Mouse (Mus musculus) forebrain, embryonic 14.5 days (tissue): ENCODE results near the gene Rpap1. TPM values are rescaled to one million over a fixed set of nuclear protein-coding genes. Genes with fewer than 3 reads are reported as not detected.

Source experiments
- ATAC-seq: fragments of 200-750 bp; cut with Nextera tagmentation; 2 replicates; pipeline ENCODE4 v1.8.0; 2017; ENCODE audit warnings: mild to moderate bottlenecking, moderate library complexity
- DNase-seq: peaks from one replicate; pipeline ENCODE4 v3.0.0-alpha.2; 2015; ENCODE audit warnings: low spot score
- H3K27ac ChIP-seq: fragments of 300-500 bp; sonication (generic); 2 replicates; pipeline ENCODE4 v1.5.1; 2014; ENCODE audit warnings: low read depth, mild to moderate bottlenecking, control low read depth, low read length, moderate library complexity
- H3K27me3 ChIP-seq: fragments of 300-500 bp; sonication (generic); replicated peaks from 2 replicates; pipeline ENCODE4 v1.6.1; 2014; ENCODE audit warnings: low read length, control low read depth, mixed read lengths; ENCODE audit not compliant: control insufficient read depth, insufficient read depth
- H3K36me3 ChIP-seq: fragments of 300-500 bp; sonication (generic); 2 replicates; pipeline ENCODE4 v1.6.1; 2014; ENCODE audit warnings: low read length, control low read depth; ENCODE audit not compliant: control insufficient read depth, insufficient read depth
- H3K4me1 ChIP-seq: fragments of 300-500 bp; sonication (generic); 2 replicates; pipeline ENCODE4 v1.6.1; 2014; ENCODE audit warnings: antibody characterized with exemption, low read length, control low read depth; ENCODE audit not compliant: control insufficient read depth, insufficient read depth
- H3K4me2 ChIP-seq: fragments of 300-500 bp; sonication (generic); 2 replicates; pipeline ENCODE4 v1.6.1; 2014; ENCODE audit warnings: mild to moderate bottlenecking, control low read depth, low read length
- H3K4me3 ChIP-seq: fragments of 300-500 bp; sonication (generic); 2 replicates; pipeline ENCODE4 v1.5.1; 2014; ENCODE audit warnings: low read depth, low read length, control low read depth
- H3K9ac ChIP-seq: fragments of 300-500 bp; sonication (generic); 2 replicates; pipeline ENCODE4 v1.6.1; 2014; ENCODE audit warnings: mild to moderate bottlenecking, low read length, control low read depth, moderate library complexity
- H3K9me3 ChIP-seq: fragments of 300-500 bp; sonication (generic); replicated peaks from 2 replicates; pipeline ENCODE4 v1.6.1; 2016; ENCODE audit warnings: low read length, control low read depth, mixed read lengths; ENCODE audit not compliant: control insufficient read depth
- WGBS: fragments of 180-500 bp; shearing (Covaris S2); extraction: QIAGEN DNeasy Blood & Tissue Kit; methylation state at CpG from one replicate; pipeline ENCODE4 v1.1.7; 2014; 5-methylcytosine and 5-hydroxymethylcytosine counted together
- polyA plus RNA-seq: library from polyadenylated mRNA; unstranded; fragments of >200 nt; fragmentation: Nextera tagmentation; extraction: Ambion mirVana; gene quantifications from 2 replicates; pipeline ENCODE4 v1.2.1, GENCODE M21; 2014

The Rpap1 gene
- polyA plus RNA-seq, 1 experiment from 2014 or later: 12.8 TPM

DNA sequence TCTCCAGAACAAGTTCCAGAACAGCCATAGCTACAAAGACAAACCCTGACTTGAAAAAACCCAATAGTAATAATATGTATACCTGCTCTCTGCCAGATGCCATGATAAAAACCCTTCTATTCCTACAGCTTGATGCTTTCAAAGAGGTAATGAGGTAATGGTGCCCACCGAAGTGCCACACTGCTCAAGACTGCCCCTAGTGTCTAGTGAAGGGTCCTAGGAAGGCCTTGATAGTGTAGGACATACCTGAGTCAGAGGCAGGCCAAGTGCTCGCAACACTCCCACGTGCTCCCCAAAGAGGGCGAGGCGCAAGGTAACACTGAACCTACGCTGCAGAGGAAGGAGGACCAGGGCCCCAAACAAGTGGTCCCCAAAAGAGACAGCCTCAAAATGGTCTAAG, 20.1 kb downstream of the Rpap1 start:
- no peak overlapping the region for H3K9ac ChIP-seq
- ATAC-seq (no peak), DNase-seq (no peak)
- H3K4me2 ChIP-seq: no peak overlapping the region
- H3K36me3 ChIP-seq: peaks cover 70% of the 10 kb centered on the region
- no peak overlapping the region for H3K27ac ChIP-seq
- H3K9me3 ChIP-seq: no peaks in the 10 kb centered on the region
- 91% methylated on average over 6 of the region's 6 CpGs for WGBS
- no peak overlapping the region for H3K4me3 ChIP-seq
- H3K4me1 ChIP-seq: no peaks in the 10 kb centered on the region
- no peaks in the 10 kb centered on the region for H3K27me3 ChIP-seq

DNA sequence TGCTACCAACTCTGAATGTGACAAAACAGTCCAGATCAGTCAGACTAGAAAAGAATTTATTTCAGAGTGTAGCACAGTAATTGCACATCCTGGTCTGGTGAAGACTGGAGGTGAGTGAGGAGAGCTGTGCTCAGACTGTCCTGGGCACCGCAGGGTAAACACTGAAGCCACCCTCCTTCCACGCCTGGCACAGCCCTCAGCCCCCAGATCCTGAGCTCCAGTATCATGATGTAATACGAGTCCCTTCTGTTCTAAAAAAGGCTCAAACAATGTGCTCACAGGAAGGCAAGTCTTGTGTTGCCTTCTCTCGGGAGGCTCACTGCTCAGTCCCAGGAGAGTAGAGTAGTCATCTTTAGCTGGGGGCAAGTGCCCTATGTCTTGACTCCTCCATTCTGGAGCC, 23.4 kb downstream of the Rpap1 start:
- ATAC-seq: no peak
- 66% methylated on average over 4 of the region's 4 CpGs for WGBS
- no peaks in the 10 kb centered on the region for H3K4me1 ChIP-seq

DNA sequence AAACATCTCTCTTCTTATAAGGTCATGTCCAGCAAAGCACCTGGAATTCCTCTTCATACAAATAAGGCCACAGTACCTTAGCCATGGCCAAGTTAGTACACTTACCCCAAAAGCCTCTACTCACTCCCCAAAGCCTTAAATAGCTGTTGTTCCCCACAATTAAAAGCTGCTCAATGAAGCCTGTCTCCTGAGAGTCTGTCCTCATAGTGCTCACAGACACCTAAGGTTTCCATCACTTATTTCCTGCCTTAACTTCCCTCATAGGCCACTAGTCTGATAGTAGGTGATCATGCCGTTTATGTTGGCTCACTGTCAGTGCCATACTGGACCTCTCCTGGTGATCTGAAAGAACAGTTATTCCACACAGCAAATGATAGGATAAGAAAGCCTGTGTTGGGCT, 25.1 kb downstream of the Rpap1 start:
- Histone ChIP-seq H3K4me3 (no peak overlapping the region), H3K9me3 (no peaks in the 10 kb centered on the region), H3K4me1 (peaks cover 6% of the 10 kb centered on the region; the same call in 1 of the 2 replicates), H3K27ac (no peak overlapping the region), H3K4me2 (no peak overlapping the region), H3K27me3 (peaks cover 32% of the 10 kb centered on the region), H3K36me3 (peaks cover 27% of the 10 kb centered on the region), H3K9ac (no peak overlapping the region)
- ATAC-seq (no peak), DNase-seq (no peak)
- 87% methylated on average over 1 of the region's 1 CpGs for WGBS

More for the DNA sequence above, 23.4 kb downstream of the Rpap1 start:
- peaks cover 18% of the 10 kb centered on the region for H3K27me3 ChIP-seq
- H3K36me3 ChIP-seq: peaks cover 37% of the 10 kb centered on the region
- no peak overlapping the region for H3K9ac ChIP-seq
- no peaks in the 10 kb centered on the region for H3K9me3 ChIP-seq
- no peak overlapping the region for H3K4me2 ChIP-seq
- no peak for DNase-seq
- H3K4me3 ChIP-seq: no peak overlapping the region
- no peak overlapping the region for H3K27ac ChIP-seq

DNA sequence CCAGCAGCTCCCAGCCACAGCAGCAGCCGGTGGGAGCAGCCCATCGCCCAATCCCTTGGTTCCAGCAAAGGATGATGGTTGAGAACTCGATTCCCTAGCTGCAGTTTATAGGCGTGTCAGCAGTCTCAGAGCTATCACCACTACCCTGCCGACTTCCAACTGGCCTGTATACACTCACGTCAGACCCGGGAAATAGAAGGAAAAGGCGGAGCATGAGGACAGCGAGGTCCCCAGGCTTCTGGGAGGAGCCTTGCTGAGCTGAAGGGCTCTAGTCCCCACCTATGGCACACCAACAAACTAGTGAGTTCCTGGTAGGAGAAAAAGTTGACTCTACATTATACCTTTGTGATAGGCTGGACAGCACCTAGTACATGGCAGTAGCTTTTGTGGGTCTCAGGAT, 27.1 kb downstream of the Rpap1 start, which contains the start of gene Ltk:
Gene Ltk, minus strand, starts transcription at position 181 of the 400 bp plus-strand sequence.
- WGBS: 15% methylated on average over 9 of the region's 9 CpGs

DNA sequence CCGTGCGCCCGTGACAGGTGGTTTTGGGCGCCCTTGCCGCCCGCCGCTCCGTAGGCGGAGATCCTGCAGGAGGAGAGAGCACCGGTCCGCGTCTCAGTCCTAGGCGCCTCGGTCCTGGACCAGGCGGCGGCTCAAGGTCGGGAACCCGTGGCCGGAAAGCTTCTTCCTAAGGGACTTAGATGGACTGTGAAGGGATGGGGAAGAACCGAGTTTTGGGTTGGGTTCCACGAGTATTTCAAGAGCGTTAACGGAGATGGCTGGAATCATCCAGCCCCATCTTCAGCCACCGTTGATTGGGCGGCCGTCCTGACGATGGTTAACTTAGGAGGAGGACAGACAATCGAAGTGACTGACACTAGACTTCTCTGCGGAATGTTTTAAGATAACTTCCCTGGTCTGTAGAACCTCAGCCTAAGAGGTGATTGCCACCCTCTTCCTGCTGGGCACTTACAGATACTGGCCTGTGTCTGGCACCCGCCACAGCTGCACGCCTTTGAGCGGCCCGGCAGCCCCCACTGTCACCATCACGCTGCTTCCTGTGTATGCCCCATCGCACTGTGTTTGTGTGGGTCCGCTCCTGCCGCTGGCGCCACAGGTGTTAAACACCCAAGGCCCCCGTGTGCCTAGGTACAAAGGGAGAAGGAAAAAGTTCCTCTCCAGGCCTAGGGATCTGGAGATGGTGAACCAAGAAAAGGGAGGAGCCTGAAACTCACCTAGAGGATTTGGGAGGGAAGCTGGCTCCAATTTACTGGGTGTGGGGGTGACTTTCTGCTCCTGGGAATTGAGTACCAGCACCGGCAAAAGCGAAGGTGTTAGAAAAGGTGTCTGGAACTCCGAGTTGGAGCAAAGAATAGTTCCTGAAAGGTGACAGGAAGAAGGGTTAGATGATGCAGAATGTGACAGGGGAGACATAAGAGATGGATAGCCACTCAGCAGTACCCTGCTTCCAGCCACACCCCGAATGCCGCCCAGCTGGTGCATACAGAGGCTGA, 28.2 kb downstream of the Rpap1 start:
- Histone ChIP-seq H3K9me3 (no peaks in the 10 kb centered on the region), H3K27ac (no peak overlapping the region), H3K4me2 (peak overlapping the region; percentile 100), H3K27me3 (peaks cover 35% of the 10 kb centered on the region), H3K9ac (peak overlapping the region; percentile 65), H3K4me1 (peaks cover 6% of the 10 kb centered on the region; the same call in 1 of the 2 replicates), H3K36me3 (peaks cover 8% of the 10 kb centered on the region; the same call in 1 of the 2 replicates), H3K4me3 (peak overlapping the region; percentile 58)
- DNase-seq (no peak), ATAC-seq (peak; percentile 24; the same call in 1 of the 2 replicates)
- 6% methylated on average over 44 of the region's 44 CpGs for WGBS

More for the DNA sequence above, 27.1 kb downstream of the Rpap1 start, which contains the start of gene Ltk:
- H3K36me3 ChIP-seq: peaks cover 18% of the 10 kb centered on the region
- H3K4me2 ChIP-seq: no peak within 1 kb of the TSS; the same call in 1 of the 2 replicates
- peaks cover 6% of the 10 kb centered on the region; the same call in 1 of the 2 replicates for H3K4me1 ChIP-seq
- H3K27me3 ChIP-seq: peaks cover 35% of the 10 kb centered on the region
- ATAC-seq (no peak), DNase-seq (no peak)
- H3K4me3 ChIP-seq: no peak within 1 kb of the TSS
- no peaks in the 10 kb centered on the region for H3K9me3 ChIP-seq
- H3K9ac ChIP-seq: no peak within 1 kb of the TSS
- H3K27ac ChIP-seq: no peak within 1 kb of the TSS

DNA sequence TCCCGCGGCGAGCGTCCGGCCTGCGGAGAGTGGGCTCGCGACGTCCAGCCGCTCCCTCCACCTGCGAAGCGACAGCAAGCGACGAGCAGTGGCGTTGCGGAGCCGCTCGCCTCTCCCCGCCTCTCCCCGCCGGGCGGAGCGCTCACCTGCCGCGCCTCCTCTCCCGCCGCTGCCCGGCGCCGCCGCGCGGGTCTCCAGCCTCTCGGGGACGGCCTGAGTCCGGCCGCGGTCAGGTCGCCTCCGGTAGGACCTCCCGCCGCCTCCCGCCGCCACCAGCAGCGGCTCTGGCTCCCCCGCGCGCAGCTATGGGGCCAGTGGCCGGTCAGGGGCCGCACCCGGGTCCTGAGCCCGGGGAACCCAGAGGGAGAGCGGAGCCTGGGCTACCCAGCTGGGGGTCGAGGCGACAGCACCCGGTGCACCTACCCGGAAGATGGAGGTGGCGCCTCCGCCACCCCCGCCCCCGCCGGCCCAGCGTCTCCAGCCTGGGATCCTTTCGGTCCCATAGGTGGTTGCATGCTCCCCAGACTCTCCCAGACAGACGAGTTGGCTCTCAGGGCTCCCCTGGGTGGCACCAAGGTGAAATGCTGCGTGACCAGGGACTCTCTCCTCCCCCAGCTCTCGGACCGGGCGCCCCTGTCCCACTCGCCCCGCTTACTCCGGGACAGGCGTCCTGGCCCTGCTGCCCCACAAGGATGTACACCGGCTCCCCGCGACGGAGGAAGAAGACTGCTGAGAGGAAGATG, 29.1 kb downstream of the Rpap1 start:
- peak; percentile 53 for ATAC-seq

DNA sequence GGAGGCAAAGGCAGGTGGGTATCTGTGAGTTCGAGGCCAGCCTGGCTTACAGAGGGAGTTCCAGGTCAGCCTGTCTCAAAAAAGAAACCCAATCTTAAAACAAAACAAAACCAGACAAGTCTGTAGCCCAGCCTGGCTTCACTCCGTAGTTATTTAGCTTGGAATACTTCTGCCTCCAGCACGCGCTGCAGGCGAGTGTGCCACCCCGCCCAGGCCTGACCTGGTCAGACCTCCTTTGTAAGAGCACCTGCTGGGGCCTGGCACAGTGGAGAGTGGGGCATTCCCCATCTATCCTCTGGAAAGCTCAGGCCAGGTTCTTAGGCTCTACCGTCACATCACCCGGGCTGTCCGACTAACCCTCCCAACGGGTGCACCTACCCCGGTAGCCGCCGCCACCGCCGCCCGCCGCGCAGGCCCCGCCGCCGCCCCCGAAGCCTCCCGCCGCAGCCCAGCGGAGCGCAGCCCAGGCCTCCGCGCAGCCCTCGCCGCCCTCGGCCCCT, 29.7 kb downstream of the Rpap1 start:
- Histone ChIP-seq H3K27me3 (peaks cover 35% of the 10 kb centered on the region), H3K36me3 (no peaks in the 10 kb centered on the region), H3K4me3 (peak overlapping the region; percentile 58), H3K27ac (no peak overlapping the region), H3K9ac (peak overlapping the region; percentile 65), H3K9me3 (no peaks in the 10 kb centered on the region), H3K4me1 (peaks cover 6% of the 10 kb centered on the region; the same call in 1 of the 2 replicates), H3K4me2 (peak overlapping the region; percentile 100)
- peak; percentile 43 for ATAC-seq
- 4% methylated on average over 19 of the region's 31 CpGs for WGBS
- no peak for DNase-seq

More for the DNA sequence above, 29.1 kb downstream of the Rpap1 start:
- under 1% methylated on average over 56 of the region's 77 CpGs for WGBS
- Histone ChIP-seq H3K36me3 (no peaks in the 10 kb centered on the region), H3K4me1 (peaks cover 6% of the 10 kb centered on the region; the same call in 1 of the 2 replicates), H3K4me2 (peak overlapping the region; percentile 100), H3K4me3 (peak overlapping the region; percentile 58), H3K27me3 (peaks cover 35% of the 10 kb centered on the region), H3K9me3 (no peaks in the 10 kb centered on the region), H3K27ac (no peak overlapping the region), H3K9ac (peak overlapping the region; percentile 65)
- no peak for DNase-seq

DNA sequence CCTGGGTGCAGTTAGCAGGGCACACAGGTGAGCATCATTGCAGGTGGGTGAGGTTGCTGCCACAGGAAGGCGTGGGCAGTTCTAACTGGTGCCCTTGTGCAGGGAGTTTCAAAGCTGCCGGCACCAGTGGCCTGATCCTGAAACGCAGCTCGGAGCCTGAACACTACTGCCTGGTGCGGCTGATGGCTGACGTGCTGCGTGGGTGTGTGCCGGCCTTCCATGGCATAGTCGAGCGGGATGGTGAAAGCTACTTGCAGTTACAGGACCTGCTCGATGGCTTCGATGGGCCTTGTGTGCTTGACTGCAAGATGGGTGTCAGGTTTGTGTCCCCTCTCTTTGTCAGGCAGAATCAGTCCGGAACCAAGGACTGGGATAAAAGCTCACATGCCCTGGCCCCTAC, 38.1 kb downstream of the Rpap1 start:
- peaks cover 16% of the 10 kb centered on the region for H3K27me3 ChIP-seq
- H3K4me2 ChIP-seq: no peak overlapping the region
- ATAC-seq: no peak
- no peak overlapping the region for H3K27ac ChIP-seq
- no peaks in the 10 kb centered on the region for H3K36me3 ChIP-seq
- H3K9me3 ChIP-seq: no peaks in the 10 kb centered on the region
- WGBS: 76% methylated on average over 13 of the region's 13 CpGs
- H3K9ac ChIP-seq: no peak overlapping the region
- H3K4me1 ChIP-seq: 0 out of 2 replicates have a peak, but pooled peaks cover 3% of the 10 kb centered on the region
- no peak overlapping the region for H3K4me3 ChIP-seq
- no peak for DNase-seq
